Mouse (Mus musculus) megakaryocyte, embryonic 14.5 days (primary cell): ENCODE results near the gene Asb13.

Source experiments
- FLI1 ChIP-seq: IDR thresholded peaks from 2 replicates; pipeline ENCODE4 v1.6.1; 2012; ENCODE audit warnings: low read length, inconsistent platforms, mixed read lengths
- GATA1 ChIP-seq: IDR thresholded peaks from 3 replicates; pipeline ENCODE4 v1.6.1; 2012; ENCODE audit warnings: mixed read lengths, low read length, inconsistent platforms, borderline replicate concordance

DNA sequence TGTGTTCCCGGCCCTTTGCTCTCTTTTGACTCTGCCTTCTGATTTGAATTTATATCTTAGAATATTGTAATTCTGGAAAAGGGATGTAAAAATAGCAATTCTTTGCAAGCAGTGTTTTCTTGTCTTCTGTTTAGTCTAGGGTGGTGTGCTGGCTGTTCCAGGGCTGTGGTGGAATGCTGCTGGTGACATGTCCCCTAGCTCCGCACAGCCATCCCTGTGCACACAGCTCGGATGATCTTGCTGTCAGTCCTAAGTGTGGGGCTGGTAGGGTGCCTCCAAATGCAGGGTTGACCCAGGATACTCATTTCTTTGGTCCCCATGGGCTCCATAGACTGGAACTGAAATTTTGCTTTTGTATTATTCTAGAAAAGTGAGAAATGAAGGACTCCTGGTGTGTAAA, 34.2 kb downstream of the Asb13 start:
- no peak for TF ChIP-seq GATA1
- TF ChIP-seq FLI1: no peak
